Mouse (Mus musculus): ENCODE results near the gene Ankrd7.
"Not testable (repeated sequence)": the region's sequence is repeated elsewhere in the genome, so short reads cannot be mapped to it uniquely, and the experiment has no call there.

Ankrd7 gene

GRCm38 (mm10) chr6:18866018-18866417 is at the start of gene Ankrd7:
TSS of gene Ankrd7 (plus strand) at chr6:18866318.
- DNase-seq, result no peak

- peak; percentile 70 for DNase-seq
These were observed 46.8 kb upstream of the Ankrd7 start for GRCm38 (mm10) chr6:18819343-18819742.

- no peak for DNase-seq
These were observed 45.9 kb upstream of the Ankrd7 start for GRCm38 (mm10) chr6:18820246-18820645.

GRCm38 (mm10) chr6:18822812-18823211 is 43.3 kb upstream of the Ankrd7 start:
- peak; percentile 65 for DNase-seq

- DNase-seq, result no peak
These were observed 33.2 kb upstream of the Ankrd7 start for GRCm38 (mm10) chr6:18832958-18833357.

- not testable (repeated sequence) for DNase-seq
These were observed 21.6 kb upstream of the Ankrd7 start for GRCm38 (mm10) chr6:18844529-18844928.

- DNase-seq, result not testable (repeated sequence)
These were observed 20.5 kb upstream of the Ankrd7 start for GRCm38 (mm10) chr6:18845571-18845970.

- peak; percentile 98 for DNase-seq
These were observed 17.9 kb upstream of the Ankrd7 start, which contains the start of gene Lsm8 for GRCm38 (mm10) chr6:18848051-18848701. TSS of gene Lsm8 (plus strand) at chr6:18848579.

GRCm38 (mm10) chr6:18848702-18849061 is 17.4 kb upstream of the Ankrd7 start:
- DNase-seq, result no peak

- DNase-seq, result no peak
These were observed 10.8 kb upstream of the Ankrd7 start for GRCm38 (mm10) chr6:18855323-18855722.

- DNase-seq, result no peak
These were observed 9.5 kb upstream of the Ankrd7 start for GRCm38 (mm10) chr6:18856487-18857078.

- DNase-seq, result no peak
These were observed 22.9 kb downstream of the Ankrd7 start for GRCm38 (mm10) chr6:18889030-18889429.

GRCm38 (mm10) chr6:18894142-18894541 is 28.0 kb downstream of the Ankrd7 start:
- DNase-seq, result no peak

- no peak for DNase-seq
These were observed 41.1 kb downstream of the Ankrd7 start for GRCm38 (mm10) chr6:18907173-18907572.

- DNase-seq, result no peak
These were observed 47.1 kb downstream of the Ankrd7 start for GRCm38 (mm10) chr6:18913179-18913578.

- no peak for DNase-seq
These were observed 49.9 kb downstream of the Ankrd7 start for GRCm38 (mm10) chr6:18916021-18916420.

GRCm38 (mm10) chr6:18916471-18916870 is 50.4 kb downstream of the Ankrd7 start:
- no peak for DNase-seq
